Mouse (Mus musculus) fat pad, adult 2 months (tissue): ENCODE measurements around the gene Larp1.
"Not testable (repeated sequence)": the region's sequence is repeated elsewhere in the genome, so short reads cannot be mapped to it uniquely, and the experiment has no call there.

Experiments
- DNase-seq: peaks from one replicate; pipeline ENCODE4 v3.0.0-alpha.2; 2011; ENCODE audit warnings: low read depth, low spot score; ENCODE audit errors: extremely low read depth

Larp1 gene

DNA sequence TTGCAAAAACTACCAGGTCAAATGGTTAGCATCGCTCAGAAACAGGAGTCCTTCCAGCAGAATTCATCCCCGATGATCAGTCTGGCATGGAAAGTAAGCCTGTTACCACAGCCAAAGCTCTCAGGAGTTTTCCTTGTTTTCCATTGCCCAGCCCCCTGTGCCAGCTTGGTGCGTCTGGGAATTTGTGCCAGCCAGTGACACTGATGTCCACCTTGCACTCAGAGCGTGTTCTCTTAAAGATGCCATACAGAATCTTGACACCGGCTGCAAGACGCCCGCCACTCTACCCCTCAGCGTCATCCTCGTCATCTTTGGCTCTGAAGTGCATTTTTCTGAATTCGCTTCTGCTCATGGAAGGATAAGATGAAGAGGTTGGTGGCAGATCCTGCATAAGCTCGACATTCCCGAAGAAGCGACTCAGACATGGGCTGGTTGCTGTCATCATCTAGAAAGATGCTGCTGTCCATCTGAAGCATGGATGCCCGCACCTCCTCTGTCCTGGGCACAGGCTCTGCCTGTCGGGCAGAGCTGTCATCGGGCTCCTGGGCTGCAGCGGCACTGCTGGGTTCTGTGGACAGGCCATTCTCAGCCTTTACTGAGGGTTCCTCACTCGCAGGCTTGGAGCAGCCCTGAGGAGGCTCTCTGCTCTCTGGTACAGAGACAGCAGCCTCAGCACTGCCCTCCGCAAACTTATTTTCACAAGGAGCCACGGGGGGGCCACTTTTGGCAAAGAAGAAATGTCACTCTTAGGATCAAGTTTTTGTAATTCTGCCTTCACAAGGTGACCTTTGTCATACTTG is 88.2 kb downstream of the Larp1 start:
- no peak for DNase-seq

DNA sequence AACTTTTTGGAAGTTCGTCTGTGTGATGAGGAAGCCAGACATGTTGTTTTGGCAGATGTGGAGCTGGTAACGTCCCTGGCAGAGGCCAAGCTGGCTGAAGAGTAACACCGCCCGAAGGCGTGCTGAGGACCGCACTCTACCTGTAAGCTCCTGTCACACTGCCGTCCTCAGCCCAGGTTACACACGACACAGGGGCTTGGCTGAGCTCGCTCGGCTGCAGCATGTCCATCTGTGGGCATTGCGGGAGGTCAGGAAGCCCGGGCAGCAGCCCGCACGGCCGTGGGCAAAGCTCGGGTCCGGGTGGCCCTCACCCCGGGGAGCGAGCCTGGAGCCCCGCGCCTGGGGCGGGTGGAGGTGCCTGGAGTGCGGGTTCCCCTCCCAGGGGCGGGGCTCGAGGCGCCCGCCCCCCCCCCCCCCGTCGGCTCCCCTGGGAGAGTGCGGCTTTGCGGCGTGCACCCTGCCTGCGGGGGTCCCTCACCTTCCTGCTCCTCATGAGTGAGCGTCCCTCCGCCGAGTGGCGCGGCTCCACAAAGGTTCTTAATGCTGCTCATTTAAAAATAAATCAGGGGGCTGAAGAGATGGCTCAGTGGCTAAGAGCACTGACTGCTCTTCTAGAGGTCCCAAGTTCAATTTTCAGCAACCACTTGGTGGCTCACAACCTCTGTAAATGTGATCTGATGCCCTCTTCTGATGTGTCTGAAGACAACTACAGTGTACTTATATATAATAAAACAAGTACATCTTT is 88.9 kb downstream of the Larp1 start:
- DNase-seq: no peak

GRCm38 (mm10) chr11:58098366-58098720 is 89.5 kb downstream of the Larp1 start:
- not testable (repeated sequence) for DNase-seq

GRCm38 (mm10) chr11:58100006-58100405 is 91.1 kb downstream of the Larp1 start:
- no peak for DNase-seq

DNA sequence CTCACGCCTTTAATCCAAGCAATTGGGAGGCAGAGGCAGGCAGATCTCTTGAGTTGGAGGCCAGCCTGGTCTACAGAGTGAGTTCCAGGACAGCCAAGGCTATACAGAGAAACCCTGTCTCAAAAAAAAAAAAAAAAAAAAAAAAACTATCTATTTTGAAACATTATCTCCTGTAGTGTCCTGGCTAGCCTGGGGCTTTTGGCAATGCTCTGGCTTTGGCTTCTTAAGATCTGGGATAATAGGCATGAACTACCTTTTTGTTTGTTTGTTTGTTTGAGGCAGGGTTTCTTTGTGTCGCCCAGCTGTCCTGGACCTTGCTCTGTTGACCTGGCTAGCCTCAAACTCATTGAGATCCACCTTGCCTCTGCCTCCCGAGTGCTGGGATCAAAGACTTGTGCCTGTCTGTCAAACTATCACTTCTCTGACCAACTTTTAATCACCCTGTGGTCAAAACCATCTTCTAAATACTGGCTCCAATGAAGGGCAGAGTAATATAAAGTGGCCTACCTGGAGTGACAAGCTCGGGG is 92.4 kb downstream of the Larp1 start:
- no peak for DNase-seq

GRCm38 (mm10) chr11:58102146-58102545 is 93.3 kb downstream of the Larp1 start:
- no peak for DNase-seq

GRCm38 (mm10) chr11:58102581-58103343 is 93.9 kb downstream of the Larp1 start:
- no peak for DNase-seq

- no peak for DNase-seq
These were observed 94.4 kb downstream of the Larp1 start for GRCm38 (mm10) chr11:58103344-58103653.

- DNase-seq: peak; percentile 75
These were observed 94.9 kb downstream of the Larp1 start, which contains the start of gene Cnot8 for GRCm38 (mm10) chr11:58103697-58104306. Cnot8 (plus strand) TSS chr11:58104153.

DNA sequence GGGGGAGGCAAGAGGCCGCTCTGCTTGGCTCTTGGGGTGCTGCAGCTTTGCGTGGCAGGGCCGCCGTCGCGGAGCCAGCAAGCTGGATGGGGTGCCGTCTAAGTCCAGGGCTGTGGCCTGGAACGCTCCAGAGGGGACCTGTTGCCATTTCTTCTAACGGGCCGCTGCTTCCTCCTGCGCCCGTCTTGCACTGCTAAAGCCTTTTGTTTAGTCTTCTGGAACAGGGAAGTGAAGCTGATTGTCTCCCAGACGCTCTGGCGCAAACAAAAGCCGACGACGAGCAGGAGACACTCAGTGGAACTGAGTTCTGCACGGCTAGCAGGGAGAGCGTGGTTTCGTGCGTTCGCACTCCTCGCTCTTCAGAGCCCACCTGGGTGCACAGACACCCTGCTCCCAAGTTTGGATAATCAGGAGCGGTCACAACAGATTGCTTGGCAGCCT is 95.5 kb downstream of the Larp1 start:
- DNase-seq: no peak

GRCm38 (mm10) chr11:58107009-58107408 is 98.1 kb downstream of the Larp1 start:
- DNase-seq: no peak

- DNase-seq: no peak
These were observed 98.9 kb downstream of the Larp1 start for GRCm38 (mm10) chr11:58107664-58108337.
